Mouse (Mus musculus) cortical plate, adult 2 months (tissue): ENCODE data around the gene Olfr1368.

ENCODE experiments used
- CTCF ChIP-seq: fragments of 200-500 bp; IDR thresholded peaks from 2 replicates; pipeline ENCODE4 v1.5.1; 2011; ENCODE audit warnings: mild to moderate bottlenecking, control low read depth, low read length; ENCODE audit not compliant: insufficient read depth; ENCODE audit errors: extremely low read depth
- POLR2A ChIP-seq: fragments of 200-500 bp; IDR thresholded peaks from 2 replicates; pipeline ENCODE4 v1.6.1; 2011; ENCODE audit warnings: mild to moderate bottlenecking, low read length, control low read depth; ENCODE audit not compliant: insufficient read depth; ENCODE audit errors: extremely low read depth

- no peak for TF ChIP-seq CTCF
- no peak for TF ChIP-seq POLR2A
Observed at GRCm38 (mm10) chr13:21172241-21173027, 26.8 kb upstream of the Olfr1368 start.
